In genomic region chr8:84197141-84197921, GRCm38 (mm10) we compare ENCODE assay signal across 8 mouse cellular contexts. TPM values are rescaled to one million over a fixed set of nuclear protein-coding genes. Genes with fewer than 3 reads are reported as not detected.
DNase-seq lines count a peak whose midpoint lies in the region; ATAC-seq and TF ChIP-seq lines count a peak whose summit lies in the region.

No protein-coding gene starts in this region.

- peak in 1 of 2 experiments; percentile 38 for DNase-seq in cerebellum, adult 2 months
- DNase-seq in cerebellum, adult 8-10 months = no peak
- DNase-seq in embryo, embryonic 11 days = peak; percentile 97
- DNase-seq in spleen, adult 12 weeks (ENCODE audit: low spot score) = peak; percentile 62

- WGBS in cerebellum, adult 2 months = 22% methylated on average over 43 of the region's 43 CpGs
- WGBS in intestine, embryonic 15.5 days = 3% methylated on average over 43 of the region's 43 CpGs
- WGBS in limb, embryonic 13.5 days = under 1% methylated on average over 43 of the region's 43 CpGs
- 3% methylated on average over 43 of the region's 43 CpGs for WGBS in midbrain, embryonic 13.5 days

- H3K4me1 ChIP-seq in cerebellum, adult 2 months (ENCODE audit: control insufficient read depth, insufficient read depth, low read length) = no peaks in the 10 kb centered on the region
- peaks cover 49% of the 10 kb centered on the region for H3K4me1 ChIP-seq in intestine, embryonic 15.5 days (replicated peaks)
- peaks cover 58% of the 10 kb centered on the region for H3K4me1 ChIP-seq in limb, embryonic 13.5 days
- peaks cover 49% of the 10 kb centered on the region for H3K4me1 ChIP-seq in midbrain, embryonic 13.5 days (replicated peaks)

- peak overlapping the region; percentile 3 for H3K4me3 ChIP-seq in cerebellum, adult 2 months (replicated peaks; ENCODE audit: insufficient read depth, low read depth, low read length)
- H3K4me3 ChIP-seq in intestine, embryonic 15.5 days (replicated peaks) = peak overlapping the region; percentile 52
- H3K4me3 ChIP-seq in limb, embryonic 13.5 days = peak overlapping the region; percentile 59
- peak overlapping the region; percentile 50 for H3K4me3 ChIP-seq in midbrain, embryonic 13.5 days (replicated peaks)

- no peak for TF ChIP-seq CTCF in cerebellum, adult 2 months (IDR thresholded peaks at IDR 0.05; ENCODE audit: borderline replicate concordance, insufficient read depth, low read depth, low read length)

- no peaks in the 10 kb centered on the region for H3K36me3 ChIP-seq in intestine, embryonic 15.5 days
- H3K36me3 ChIP-seq in limb, embryonic 13.5 days = no peaks in the 10 kb centered on the region
- H3K36me3 ChIP-seq in midbrain, embryonic 13.5 days = no peaks in the 10 kb centered on the region

- H3K27me3 ChIP-seq in cerebellum, adult 2 months (ENCODE audit: control insufficient read depth, insufficient read depth, low read length) = no peaks in the 10 kb centered on the region
- H3K27me3 ChIP-seq in intestine, embryonic 15.5 days (replicated peaks) = no peaks in the 10 kb centered on the region
- H3K27me3 ChIP-seq in limb, embryonic 13.5 days = no peaks in the 10 kb centered on the region
- H3K27me3 ChIP-seq in midbrain, embryonic 13.5 days = peaks cover 19% of the 10 kb centered on the region

- no peak for TF ChIP-seq POLR2A in cerebellum, adult 2 months (IDR thresholded peaks at IDR 0.05; ENCODE audit: borderline replicate concordance, insufficient read depth, low read length)

- H3K27ac ChIP-seq in cerebellum, adult 2 months (ENCODE audit: insufficient read depth, low read length) = peak overlapping the region; percentile 19; the same call in 1 of the 2 replicates
- peak overlapping the region; percentile 93 for H3K27ac ChIP-seq in intestine, embryonic 15.5 days
- peak overlapping the region; percentile 99 for H3K27ac ChIP-seq in limb, embryonic 13.5 days
- H3K27ac ChIP-seq in midbrain, embryonic 13.5 days = peak overlapping the region; percentile 88

- peak overlapping the region; percentile 82 for H3K4me2 ChIP-seq in intestine, embryonic 15.5 days (replicated peaks)
- H3K4me2 ChIP-seq in limb, embryonic 13.5 days (replicated peaks) = peak overlapping the region; percentile 73
- H3K4me2 ChIP-seq in midbrain, embryonic 13.5 days (replicated peaks) = peak overlapping the region; percentile 66

- ATAC-seq in granulocyte monocyte progenitor cell, adult 5-6 weeks (replicated peaks; ENCODE audit: poor library complexity, severe bottlenecking) = peak; percentile 15
- peak; percentile 48 for ATAC-seq in intestine, embryonic 15.5 days
- ATAC-seq in limb, embryonic 13.5 days (ENCODE audit: low FRiP score, low read depth) = peak; percentile 48
- peak; percentile 38 for ATAC-seq in midbrain, embryonic 13.5 days

- H3K9me3 ChIP-seq in intestine, embryonic 15.5 days = no peaks in the 10 kb centered on the region
- H3K9me3 ChIP-seq in limb, embryonic 13.5 days = no peaks in the 10 kb centered on the region
- H3K9me3 ChIP-seq in midbrain, embryonic 13.5 days = no peaks in the 10 kb centered on the region

- peak overlapping the region; percentile 50 for H3K9ac ChIP-seq in intestine, embryonic 15.5 days
- H3K9ac ChIP-seq in limb, embryonic 13.5 days = peak overlapping the region; percentile 76
- peak overlapping the region; percentile 56 for H3K9ac ChIP-seq in midbrain, embryonic 13.5 days (replicated peaks)

RNA-seq across cellular contexts. Expression of gene Nanos3, which starts 12.3 kb away (rescaled TPM):
- polyA plus RNA-seq in cerebellum, adult 2 months (2012; rRNA removed) = 2.3 and 2.8 TPM in 2 replicates
- total RNA-seq in granulocyte monocyte progenitor cell, adult 5-6 weeks (2014; fragmentation: Nextera tagmentation) = 3.5 and 9.6 TPM in 2 replicates
- not detected in 2 replicates for total RNA-seq in granulocyte monocyte progenitor cell, adult 5-6 weeks (2017)
- polyA plus RNA-seq in intestine, embryonic 15.5 days (2015; fragmentation: Nextera tagmentation; extraction: Ambion mirVana) = 2.5 and 2.9 TPM in 2 replicates
- polyA plus RNA-seq in limb, embryonic 13.5 days (2015; fragmentation: Nextera tagmentation; extraction: Ambion mirVana) = 5.7 TPM in 2 replicates
- 8.8 and 11.6 TPM in 2 replicates for polyA plus RNA-seq in midbrain, embryonic 13.5 days (2015; fragmentation: Nextera tagmentation; extraction: Ambion mirVana)

RNA-seq across cellular contexts. Expression of gene Zswim4, which starts 39.5 kb away (rescaled TPM):
- polyA plus RNA-seq in cerebellum, adult 2 months (2012; rRNA removed) = 14.0 TPM in 2 replicates
- total RNA-seq in granulocyte monocyte progenitor cell, adult 5-6 weeks (2014; fragmentation: Nextera tagmentation) = 4.6 and 8.1 TPM in 2 replicates
- total RNA-seq in granulocyte monocyte progenitor cell, adult 5-6 weeks (2017) = 4.5 and 4.8 TPM in 2 replicates
- polyA plus RNA-seq in intestine, embryonic 15.5 days (2015; fragmentation: Nextera tagmentation; extraction: Ambion mirVana) = 9.0 TPM in 2 replicates
- polyA plus RNA-seq in limb, embryonic 13.5 days (2015; fragmentation: Nextera tagmentation; extraction: Ambion mirVana) = 23.5 and 23.9 TPM in 2 replicates
- polyA plus RNA-seq in midbrain, embryonic 13.5 days (2015; fragmentation: Nextera tagmentation; extraction: Ambion mirVana) = 44.9 and 47.4 TPM in 2 replicates

RNA-seq across cellular contexts. Expression of gene 4930432K21Rik, which starts 49.5 kb away (rescaled TPM):
- polyA plus RNA-seq in cerebellum, adult 2 months (2012; rRNA removed) = 2.7 and 3.2 TPM in 2 replicates
- 1.2 TPM in 1 of 2 replicates, not detected in the other for total RNA-seq in granulocyte monocyte progenitor cell, adult 5-6 weeks (2014; fragmentation: Nextera tagmentation)
- total RNA-seq in granulocyte monocyte progenitor cell, adult 5-6 weeks (2017) = 1.2 and 1.8 TPM in 2 replicates
- polyA plus RNA-seq in intestine, embryonic 15.5 days (2015; fragmentation: Nextera tagmentation; extraction: Ambion mirVana) = 0.65 and 0.93 TPM in 2 replicates
- polyA plus RNA-seq in limb, embryonic 13.5 days (2015; fragmentation: Nextera tagmentation; extraction: Ambion mirVana) = 1.6 and 2.0 TPM in 2 replicates
- polyA plus RNA-seq in midbrain, embryonic 13.5 days (2015; fragmentation: Nextera tagmentation; extraction: Ambion mirVana) = 2.3 and 2.7 TPM in 2 replicates

RNA-seq across cellular contexts. Expression of gene Cc2d1a, which starts 49.6 kb away (rescaled TPM):
- polyA plus RNA-seq in cerebellum, adult 2 months (2012; rRNA removed) = 40.4 and 45.1 TPM in 2 replicates
- 11.8 and 13.5 TPM in 2 replicates for total RNA-seq in granulocyte monocyte progenitor cell, adult 5-6 weeks (2014; fragmentation: Nextera tagmentation)
- total RNA-seq in granulocyte monocyte progenitor cell, adult 5-6 weeks (2017) = 4.2 and 9.0 TPM in 2 replicates
- 20.7 and 21.7 TPM in 2 replicates for polyA plus RNA-seq in intestine, embryonic 15.5 days (2015; fragmentation: Nextera tagmentation; extraction: Ambion mirVana)
- polyA plus RNA-seq in limb, embryonic 13.5 days (2015; fragmentation: Nextera tagmentation; extraction: Ambion mirVana) = 27.6 and 29.3 TPM in 2 replicates
- 24.5 and 24.7 TPM in 2 replicates for polyA plus RNA-seq in midbrain, embryonic 13.5 days (2015; fragmentation: Nextera tagmentation; extraction: Ambion mirVana)

RNA-seq across cellular contexts. Expression of gene D8Ertd738e, which starts 52.2 kb away (rescaled TPM):
- 210 and 226 TPM in 2 replicates for polyA plus RNA-seq in cerebellum, adult 2 months (2012; rRNA removed)
- 145 and 151 TPM in 2 replicates for total RNA-seq in granulocyte monocyte progenitor cell, adult 5-6 weeks (2014; fragmentation: Nextera tagmentation)
- 66.2 and 88.3 TPM in 2 replicates for total RNA-seq in granulocyte monocyte progenitor cell, adult 5-6 weeks (2017)
- 292 and 312 TPM in 2 replicates for polyA plus RNA-seq in intestine, embryonic 15.5 days (2015; fragmentation: Nextera tagmentation; extraction: Ambion mirVana)
- 325 and 338 TPM in 2 replicates for polyA plus RNA-seq in limb, embryonic 13.5 days (2015; fragmentation: Nextera tagmentation; extraction: Ambion mirVana)
- 261 and 273 TPM in 2 replicates for polyA plus RNA-seq in midbrain, embryonic 13.5 days (2015; fragmentation: Nextera tagmentation; extraction: Ambion mirVana)

Comparison
In these comparisons a context has a peak if more than half of its experiments do, and no peak if none do; other contexts are left out.
1. H3K27ac ChIP-seq: peak in every context shown above with its lines; median percentile 99 in limb, embryonic 13.5 days; 93 in intestine, embryonic 15.5 days; 88 in midbrain, embryonic 13.5 days; 19 in cerebellum, adult 2 months.
2. H3K4me3 ChIP-seq: peak in every context shown above with its lines; median percentile 59 in limb, embryonic 13.5 days; 52 in intestine, embryonic 15.5 days; 50 in midbrain, embryonic 13.5 days; 3 in cerebellum, adult 2 months.